Mouse (Mus musculus): Measurements from ENCODE around the gene Rnd1. TPM values are rescaled to one million over a fixed set of nuclear protein-coding genes. Genes with fewer than 3 reads are reported as not detected.

Gene Rnd1
- total and polyA plus RNA-seq, 2 experiments from 2014 or later: 1.1 to 7.1 TPM

DNA sequence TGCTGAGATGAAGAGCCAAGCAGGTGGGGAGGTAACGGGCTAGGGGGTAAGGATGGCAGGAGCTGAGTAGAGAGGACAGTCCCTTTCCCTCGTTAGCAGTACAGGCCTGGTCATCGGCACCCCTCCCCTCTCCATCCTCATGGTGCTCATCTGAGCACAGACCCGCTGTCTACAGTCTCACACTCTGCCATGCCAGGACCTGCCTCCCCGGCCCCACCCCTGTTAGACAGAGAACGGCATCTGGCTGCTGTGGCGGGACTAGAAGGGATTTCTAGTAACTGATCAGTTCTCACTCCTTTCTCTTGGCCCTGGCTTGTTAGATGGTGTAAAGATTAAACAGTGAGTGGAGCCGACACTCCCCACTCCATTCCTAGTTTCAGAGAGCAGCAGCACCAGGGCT is 30.5 kb downstream of the Rnd1 start:
- Histone ChIP-seq H3K4me2 (ENCODE audit: low read depth, low read length) (no peak overlapping the region), H3K36me3 (replicated peaks; ENCODE audit: control insufficient read depth, insufficient read depth, low read length) (peaks cover 77% of the 10 kb centered on the region), H3K27me3 (ENCODE audit: control insufficient read depth, insufficient read depth, low read length) (no peaks in the 10 kb centered on the region), H3K4me3 (ENCODE audit: low read depth, low read length) (no peak overlapping the region), H3K9ac (replicated peaks; ENCODE audit: low read depth, low read length) (no peak overlapping the region), H3K27ac (ENCODE audit: low read depth) (no peak overlapping the region), H3K4me1 (ENCODE audit: control insufficient read depth, insufficient read depth) (no peaks in the 10 kb centered on the region), H3K9me3 (replicated peaks; ENCODE audit: control insufficient read depth, low read length) (no peaks in the 10 kb centered on the region)
- TF ChIP-seq CTCF (IDR thresholded peaks at IDR 0.05; ENCODE audit: low read depth) (no peak), EP300 (IDR thresholded peaks at IDR 0.05; ENCODE audit: low read depth) (no peak)
- 74% methylated on average over 8 of the region's 8 CpGs for WGBS
- ATAC-seq (ENCODE audit: insufficient read depth, low read depth) (no peak), DNase-seq (ENCODE audit: low spot score) (no peak)

DNA sequence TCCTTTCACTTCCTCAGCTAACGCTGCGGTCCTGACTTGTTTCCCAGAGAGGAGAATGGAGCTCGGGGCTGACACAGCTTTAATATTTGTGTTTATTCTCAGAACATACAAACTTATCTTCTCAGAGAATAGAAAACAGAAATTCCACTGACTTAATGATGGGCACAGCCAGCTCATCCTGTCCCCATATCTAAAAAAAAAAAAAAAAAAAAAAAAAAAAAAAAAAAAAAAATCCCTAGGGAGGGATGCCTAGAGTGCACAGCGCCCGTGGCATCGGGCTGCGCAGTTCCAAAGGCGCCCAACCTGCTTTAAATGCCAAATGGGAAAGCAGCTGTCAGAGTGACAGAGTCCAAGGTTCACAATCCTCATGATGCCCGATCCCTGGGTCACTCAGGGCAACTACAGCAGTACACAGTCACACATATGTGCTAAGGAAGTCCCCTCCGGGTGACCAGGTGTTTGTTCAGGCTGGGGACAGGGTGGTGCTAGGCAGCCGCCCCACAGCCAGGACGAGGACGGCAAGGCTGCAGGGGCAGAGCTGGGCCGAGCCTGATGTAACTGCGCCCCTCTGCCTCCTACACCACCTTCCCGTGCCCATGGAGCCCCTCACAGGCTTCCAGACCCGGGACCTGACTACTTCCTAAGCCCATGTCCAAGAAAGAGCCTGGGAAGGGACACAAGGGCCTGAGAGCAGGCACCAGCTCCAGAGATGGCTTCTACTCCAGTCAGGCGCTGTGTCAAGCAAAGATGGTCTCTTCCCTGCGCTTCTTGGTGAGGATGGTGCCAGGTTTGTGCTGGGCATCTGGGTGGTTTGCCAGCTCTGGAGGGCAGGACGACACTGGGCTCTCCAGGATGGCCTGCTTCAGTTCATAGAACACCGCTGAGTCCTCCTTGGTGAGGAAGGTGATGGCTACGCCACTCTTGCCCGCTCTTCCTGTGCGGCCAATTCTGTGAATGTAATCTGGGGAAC is 31.9 kb downstream of the Rnd1 start:
- ATAC-seq (ENCODE audit: insufficient read depth, low read depth) (no peak; the same call in 1 of the 2 replicates), DNase-seq (ENCODE audit: low spot score) (no peak)
- Histone ChIP-seq H3K4me2 (ENCODE audit: low read depth, low read length) (no peak overlapping the region), H3K4me1 (ENCODE audit: control insufficient read depth, insufficient read depth) (no peaks in the 10 kb centered on the region), H3K27ac (ENCODE audit: low read depth) (no peak overlapping the region), H3K9ac (replicated peaks; ENCODE audit: low read depth, low read length) (no peak overlapping the region), H3K27me3 (ENCODE audit: control insufficient read depth, insufficient read depth, low read length) (no peaks in the 10 kb centered on the region), H3K9me3 (replicated peaks; ENCODE audit: control insufficient read depth, low read length) (no peaks in the 10 kb centered on the region), H3K36me3 (replicated peaks; ENCODE audit: control insufficient read depth, insufficient read depth, low read length) (peaks cover 63% of the 10 kb centered on the region), H3K4me3 (ENCODE audit: low read depth, low read length) (no peak overlapping the region)
- 87% methylated on average over 24 of the region's 24 CpGs for WGBS
- TF ChIP-seq EP300 (IDR thresholded peaks at IDR 0.05; ENCODE audit: low read depth) (no peak), CTCF (IDR thresholded peaks at IDR 0.05; ENCODE audit: low read depth) (no peak)

DNA sequence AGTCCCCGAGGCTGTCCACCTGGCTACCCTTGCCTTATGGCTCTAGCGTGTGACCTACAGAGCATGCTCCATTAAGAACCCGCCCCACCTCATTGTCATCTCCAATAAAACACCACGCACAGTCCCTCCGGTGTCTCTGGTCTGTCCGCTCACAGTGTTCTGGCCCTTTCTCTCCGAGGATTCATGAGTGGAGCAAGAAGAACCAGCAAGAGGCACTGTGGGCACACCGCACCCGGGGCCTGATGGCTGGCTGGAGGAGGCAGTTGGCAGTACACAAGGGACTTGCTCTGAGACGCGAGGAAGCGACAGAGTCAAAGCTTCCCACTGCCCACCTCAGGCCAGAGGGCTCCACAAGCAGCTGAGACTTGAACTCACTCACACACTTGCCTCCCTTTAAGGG is 32.9 kb downstream of the Rnd1 start:
- Histone ChIP-seq H3K27ac (ENCODE audit: low read depth) (no peak overlapping the region), H3K9ac (replicated peaks; ENCODE audit: low read depth, low read length) (no peak overlapping the region), H3K4me2 (ENCODE audit: low read depth, low read length) (no peak overlapping the region), H3K4me3 (ENCODE audit: low read depth, low read length) (no peak overlapping the region), H3K4me1 (ENCODE audit: control insufficient read depth, insufficient read depth) (no peaks in the 10 kb centered on the region), H3K36me3 (replicated peaks; ENCODE audit: control insufficient read depth, insufficient read depth, low read length) (peaks cover 54% of the 10 kb centered on the region), H3K27me3 (ENCODE audit: control insufficient read depth, insufficient read depth, low read length) (no peaks in the 10 kb centered on the region), H3K9me3 (replicated peaks; ENCODE audit: control insufficient read depth, low read length) (no peaks in the 10 kb centered on the region)
- WGBS: 83% methylated on average over 12 of the region's 12 CpGs
- DNase-seq (ENCODE audit: low spot score) (no peak), ATAC-seq (ENCODE audit: insufficient read depth, low read depth) (no peak)
- TF ChIP-seq EP300 (IDR thresholded peaks at IDR 0.05; ENCODE audit: low read depth) (no peak), CTCF (IDR thresholded peaks at IDR 0.05; ENCODE audit: low read depth) (no peak)

DNA sequence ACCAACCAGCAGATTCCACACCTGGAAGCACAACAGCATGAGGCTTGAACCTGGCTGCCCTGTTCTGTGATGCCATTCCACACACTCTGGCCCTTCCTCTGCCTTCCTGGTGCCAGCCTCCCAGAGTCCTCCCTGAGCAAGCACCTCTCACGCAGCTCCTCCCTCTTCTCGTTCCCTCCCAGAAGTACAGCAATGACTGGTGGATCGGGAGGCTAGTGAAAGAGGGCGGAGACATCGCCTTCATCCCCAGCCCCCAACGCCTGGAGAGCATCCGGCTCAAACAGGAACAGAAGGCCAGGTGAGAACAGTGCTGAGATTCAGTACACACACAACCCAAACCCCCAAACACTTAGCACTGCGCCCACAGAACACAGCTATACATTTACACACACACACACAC is 37.1 kb downstream of the Rnd1 start:
- no peak for ATAC-seq (ENCODE audit: insufficient read depth, low read depth)
- H3K27me3 ChIP-seq (ENCODE audit: control insufficient read depth, insufficient read depth, low read length): peaks cover 10% of the 10 kb centered on the region
- H3K4me3 ChIP-seq (ENCODE audit: low read depth, low read length): no peak overlapping the region
- WGBS: 51% methylated on average over 8 of the region's 8 CpGs
- H3K4me1 ChIP-seq (ENCODE audit: control insufficient read depth, insufficient read depth): peaks cover 3% of the 10 kb centered on the region; the same call in 1 of the 2 replicates
- peaks cover 12% of the 10 kb centered on the region for H3K36me3 ChIP-seq (replicated peaks; ENCODE audit: control insufficient read depth, insufficient read depth, low read length)
- no peak overlapping the region for H3K9ac ChIP-seq (replicated peaks; ENCODE audit: low read depth, low read length)
- no peaks in the 10 kb centered on the region for H3K9me3 ChIP-seq (replicated peaks; ENCODE audit: control insufficient read depth, low read length)
- TF ChIP-seq CTCF (IDR thresholded peaks at IDR 0.05; ENCODE audit: low read depth): no peak
- no peak for TF ChIP-seq EP300 (IDR thresholded peaks at IDR 0.05; ENCODE audit: low read depth)
- no peak for DNase-seq (ENCODE audit: low spot score)
- H3K4me2 ChIP-seq (ENCODE audit: low read depth, low read length): no peak overlapping the region
- H3K27ac ChIP-seq (ENCODE audit: low read depth): no peak overlapping the region

DNA sequence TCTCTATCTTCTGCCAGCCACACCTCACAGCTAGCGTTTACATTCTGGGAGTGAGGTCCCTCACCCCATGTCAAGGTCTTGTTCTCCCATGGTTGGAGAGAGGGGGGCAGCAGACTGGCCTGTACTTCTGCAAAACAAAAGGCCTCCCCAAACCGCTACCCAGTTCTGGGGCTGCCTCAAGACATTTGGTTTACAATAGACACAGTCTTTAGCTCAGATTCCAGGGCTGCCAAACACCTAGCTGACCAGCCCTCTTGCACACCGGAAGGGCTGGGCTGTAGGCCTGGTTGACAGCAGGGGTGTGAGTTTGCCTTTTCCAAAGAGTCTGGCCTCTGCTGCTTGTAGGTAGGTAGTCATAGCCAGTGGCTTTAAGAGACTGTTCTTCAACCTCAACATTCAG is 40.1 kb downstream of the Rnd1 start:
- ATAC-seq (ENCODE audit: insufficient read depth, low read depth): no peak
- no peak overlapping the region for H3K9ac ChIP-seq (replicated peaks; ENCODE audit: low read depth, low read length)
- no peaks in the 10 kb centered on the region for H3K9me3 ChIP-seq (replicated peaks; ENCODE audit: control insufficient read depth, low read length)
- H3K27me3 ChIP-seq (ENCODE audit: control insufficient read depth, insufficient read depth, low read length): peaks cover 34% of the 10 kb centered on the region
- peaks cover 8% of the 10 kb centered on the region; the same call in 1 of the 2 replicates for H3K4me1 ChIP-seq (ENCODE audit: control insufficient read depth, insufficient read depth)
- H3K4me3 ChIP-seq (ENCODE audit: low read depth, low read length): no peak overlapping the region
- DNase-seq (ENCODE audit: low spot score): no peak
- no peak overlapping the region for H3K4me2 ChIP-seq (ENCODE audit: low read depth, low read length)
- 63% methylated on average over 3 of the region's 3 CpGs for WGBS
- no peak overlapping the region for H3K27ac ChIP-seq (ENCODE audit: low read depth)
- no peaks in the 10 kb centered on the region for H3K36me3 ChIP-seq (replicated peaks; ENCODE audit: control insufficient read depth, insufficient read depth, low read length)
- TF ChIP-seq CTCF (IDR thresholded peaks at IDR 0.05; ENCODE audit: low read depth) (no peak), EP300 (IDR thresholded peaks at IDR 0.05; ENCODE audit: low read depth) (no peak)

Data from heart, postnatal 0 days (tissue).